18 mouse cellular contexts compared by ENCODE assay signal in genomic region chr10:86761722-86762383, GRCm38 (mm10). TPM values are rescaled to one million over a fixed set of nuclear protein-coding genes. Genes with fewer than 3 reads are reported as not detected.
DNase-seq lines count a peak whose midpoint lies in the region; ATAC-seq lines count a peak whose summit lies in the region.
"Had no signal": no experiment of that assay in that cellular context is flagged by ENCODE, and none has a peak within 500 bp of the region (broad histone marks: within the 10 kb centered on the region; RNA-seq: fewer than 3 reads in every experiment).

No protein-coding gene starts in this region.

- no peak overlapping the region for H3K27ac ChIP-seq in midbrain, embryonic 10.5 days (replicated peaks)
- no peak overlapping the region for H3K27ac ChIP-seq in midbrain, embryonic 11.5 days (ENCODE audit: low read depth, low read length)
- 0 out of 2 replicates have a peak overlapping the region, but pooled peaks have one; percentile 9 for H3K27ac ChIP-seq in forebrain, embryonic 15.5 days (replicated peaks)
- H3K27ac ChIP-seq in midbrain, embryonic 12.5 days (replicated peaks): no peak overlapping the region; the same call in 1 of the 2 replicates
- H3K27ac ChIP-seq: embryonic facial prominence, embryonic 12.5 days; liver, embryonic 13.5 days had no signal

- DNase-seq in midbrain, embryonic 10.5 days (ENCODE audit: low spot score): peak; percentile 11
- DNase-seq in midbrain, embryonic 11.5 days (ENCODE audit: low spot score, missing footprints): no peak
- DNase-seq in ovary, adult 18-20 months (ENCODE audit: low spot score): no peak
- no peak for DNase-seq in kidney, adult 18-20 months
- DNase-seq: cerebellum, postnatal 25 days; gastrocnemius, postnatal 10 days; heart, postnatal 14 days; kidney, adult 2 months; kidney, postnatal 36 days; liver, embryonic 13.5 days had no signal

- WGBS in midbrain, embryonic 10.5 days: 53% methylated on average over 7 of the region's 7 CpGs
- WGBS in midbrain, embryonic 11.5 days: 53% methylated on average over 7 of the region's 7 CpGs
- WGBS in forebrain, embryonic 15.5 days: 46% methylated on average over 7 of the region's 7 CpGs
- WGBS in midbrain, embryonic 12.5 days: 48% methylated on average over 7 of the region's 7 CpGs

- no peaks in the 10 kb centered on the region for H3K27me3 ChIP-seq in midbrain, embryonic 10.5 days (ENCODE audit: low read depth, poor library complexity, severe bottlenecking)
- H3K27me3 ChIP-seq in midbrain, embryonic 11.5 days (ENCODE audit: control insufficient read depth, insufficient read depth, low read length): no peaks in the 10 kb centered on the region
- no peaks in the 10 kb centered on the region for H3K27me3 ChIP-seq in forebrain, embryonic 15.5 days
- no peaks in the 10 kb centered on the region for H3K27me3 ChIP-seq in midbrain, embryonic 12.5 days
- H3K27me3 ChIP-seq: embryonic facial prominence, embryonic 12.5 days; liver, embryonic 13.5 days had no signal

- H3K9me3 ChIP-seq in midbrain, embryonic 10.5 days (replicated peaks): no peaks in the 10 kb centered on the region
- H3K9me3 ChIP-seq in midbrain, embryonic 11.5 days (ENCODE audit: control insufficient read depth, low read length): no peaks in the 10 kb centered on the region
- no peaks in the 10 kb centered on the region for H3K9me3 ChIP-seq in forebrain, embryonic 15.5 days
- no peaks in the 10 kb centered on the region for H3K9me3 ChIP-seq in midbrain, embryonic 12.5 days
- H3K9me3 ChIP-seq: embryonic facial prominence, embryonic 12.5 days; liver, embryonic 13.5 days had no signal

- 0 out of 2 replicates have a peak, but pooled peaks cover 3% of the 10 kb centered on the region for H3K4me1 ChIP-seq in midbrain, embryonic 10.5 days
- H3K4me1 ChIP-seq in midbrain, embryonic 11.5 days (ENCODE audit: control insufficient read depth, insufficient read depth, low read length): no peaks in the 10 kb centered on the region
- H3K4me1 ChIP-seq in forebrain, embryonic 15.5 days: no peaks in the 10 kb centered on the region
- H3K4me1 ChIP-seq in midbrain, embryonic 12.5 days: no peaks in the 10 kb centered on the region
- H3K4me1 ChIP-seq: embryonic facial prominence, embryonic 12.5 days; liver, embryonic 13.5 days had no signal

- H3K4me3 ChIP-seq in midbrain, embryonic 10.5 days: no peak overlapping the region
- H3K4me3 ChIP-seq in midbrain, embryonic 11.5 days (ENCODE audit: low read depth, low read length): no peak overlapping the region
- H3K4me3 ChIP-seq in forebrain, embryonic 15.5 days: no peak overlapping the region
- H3K4me3 ChIP-seq in midbrain, embryonic 12.5 days: no peak overlapping the region
- H3K4me3 ChIP-seq: embryonic facial prominence, embryonic 12.5 days; liver, embryonic 13.5 days; megakaryocyte, embryonic 14.5 days had no signal

- ATAC-seq in midbrain, embryonic 11.5 days (ENCODE audit: low FRiP score): no peak
- ATAC-seq in forebrain, embryonic 15.5 days (replicated peaks): peak; percentile 72
- ATAC-seq in midbrain, embryonic 12.5 days (ENCODE audit: low FRiP score, low read depth): peak; percentile 47; the same call in 1 of the 2 replicates
- no peak for ATAC-seq in erythroid progenitor cell, adult 5-6 weeks (replicated peaks; ENCODE audit: low FRiP score, poor library complexity, severe bottlenecking)
- ATAC-seq: CD4-positive, CD25-positive, alpha-beta regulatory T cell, adult 4 months; lung, postnatal 0 days had no signal

- no peak overlapping the region for H3K4me2 ChIP-seq in midbrain, embryonic 11.5 days
- no peak overlapping the region for H3K4me2 ChIP-seq in forebrain, embryonic 15.5 days (replicated peaks)
- no peak overlapping the region for H3K4me2 ChIP-seq in midbrain, embryonic 12.5 days (replicated peaks)
- H3K4me2 ChIP-seq: embryonic facial prominence, embryonic 12.5 days; liver, embryonic 13.5 days had no signal

- H3K9ac ChIP-seq in midbrain, embryonic 11.5 days (ENCODE audit: low read length): no peak overlapping the region
- no peak overlapping the region for H3K9ac ChIP-seq in forebrain, embryonic 15.5 days (replicated peaks)
- H3K9ac ChIP-seq in midbrain, embryonic 12.5 days (replicated peaks): no peak overlapping the region
- H3K9ac ChIP-seq: embryonic facial prominence, embryonic 12.5 days; liver, embryonic 13.5 days had no signal

- H3K36me3 ChIP-seq in midbrain, embryonic 10.5 days: no peaks in the 10 kb centered on the region
- no peaks in the 10 kb centered on the region for H3K36me3 ChIP-seq in midbrain, embryonic 11.5 days (ENCODE audit: control insufficient read depth, insufficient read depth, low read length)
- H3K36me3 ChIP-seq in forebrain, embryonic 15.5 days: no peaks in the 10 kb centered on the region
- no peaks in the 10 kb centered on the region for H3K36me3 ChIP-seq in midbrain, embryonic 12.5 days
- H3K36me3 ChIP-seq: embryonic facial prominence, embryonic 12.5 days; liver, embryonic 13.5 days had no signal

RNA-seq across cellular contexts. Expression of gene Gm49358, which starts 1.9 kb away (rescaled TPM):
- polyA plus RNA-seq in midbrain, embryonic 10.5 days (2016; fragmentation: Nextera tagmentation; extraction: Ambion mirVana): not detected in 2 replicates
- polyA plus RNA-seq in midbrain, embryonic 11.5 days (2014; fragmentation: Nextera tagmentation; extraction: Ambion mirVana): 0.37 TPM in 1 of 2 replicates, not detected in the other
- not detected in 2 replicates for polyA plus RNA-seq in forebrain, embryonic 15.5 days (2015; fragmentation: Nextera tagmentation; extraction: Ambion mirVana)
- not detected in 2 replicates for polyA plus RNA-seq in midbrain, embryonic 12.5 days (2016; fragmentation: Nextera tagmentation; extraction: Ambion mirVana)
- total RNA-seq in erythroid progenitor cell, adult 5-6 weeks (2015; ENCODE audit: low replicate concordance): 2.9 TPM in 1 of 2 replicates, not detected in the other
- total RNA-seq in erythroid progenitor cell, adult 5-6 weeks (2017; ENCODE audit: low replicate concordance): 1.7 TPM in 1 of 2 replicates, not detected in the other
- polyA plus RNA-seq: CD4-positive, CD25-positive, alpha-beta regulatory T cell, adult 4 months; embryonic facial prominence, embryonic 12.5 days; kidney, adult 2 months; liver, embryonic 13.5 days; lung, postnatal 0 days; small intestine, adult 2 months had no signal

RNA-seq across cellular contexts. Expression of gene Nt5dc3, which starts 17.0 kb away (rescaled TPM):
- polyA plus RNA-seq in midbrain, embryonic 10.5 days (2016; fragmentation: Nextera tagmentation; extraction: Ambion mirVana): 0.67 and 0.72 TPM in 2 replicates
- polyA plus RNA-seq in midbrain, embryonic 11.5 days (2014; fragmentation: Nextera tagmentation; extraction: Ambion mirVana): 1.1 and 1.7 TPM in 2 replicates
- polyA plus RNA-seq in forebrain, embryonic 15.5 days (2015; fragmentation: Nextera tagmentation; extraction: Ambion mirVana): 6.6 and 6.7 TPM in 2 replicates
- 2.1 and 2.5 TPM in 2 replicates for polyA plus RNA-seq in midbrain, embryonic 12.5 days (2016; fragmentation: Nextera tagmentation; extraction: Ambion mirVana)
- 1.4 and 4.6 TPM in 2 replicates for total RNA-seq in erythroid progenitor cell, adult 5-6 weeks (2015; ENCODE audit: low replicate concordance)
- total RNA-seq in erythroid progenitor cell, adult 5-6 weeks (2017; ENCODE audit: low replicate concordance): 0.39 and 1.1 TPM in 2 replicates

RNA-seq across cellular contexts. Expression of gene Ttc41, which starts 56.2 kb away (rescaled TPM):
- polyA plus RNA-seq in midbrain, embryonic 10.5 days (2016; fragmentation: Nextera tagmentation; extraction: Ambion mirVana): 3.3 and 4.0 TPM in 2 replicates
- polyA plus RNA-seq in midbrain, embryonic 11.5 days (2014; fragmentation: Nextera tagmentation; extraction: Ambion mirVana): 1.9 and 2.5 TPM in 2 replicates
- 1.3 and 1.5 TPM in 2 replicates for polyA plus RNA-seq in forebrain, embryonic 15.5 days (2015; fragmentation: Nextera tagmentation; extraction: Ambion mirVana)
- 3.0 and 3.5 TPM in 2 replicates for polyA plus RNA-seq in midbrain, embryonic 12.5 days (2016; fragmentation: Nextera tagmentation; extraction: Ambion mirVana)
- 2.1 and 4.0 TPM in 2 replicates for total RNA-seq in erythroid progenitor cell, adult 5-6 weeks (2015; ENCODE audit: low replicate concordance)
- 1.0 and 2.3 TPM in 2 replicates for total RNA-seq in erythroid progenitor cell, adult 5-6 weeks (2017; ENCODE audit: low replicate concordance)

RNA-seq across cellular contexts. Expression of gene Hsp90b1, which starts 56.5 kb away (rescaled TPM):
- 515 and 591 TPM in 2 replicates for polyA plus RNA-seq in midbrain, embryonic 10.5 days (2016; fragmentation: Nextera tagmentation; extraction: Ambion mirVana)
- polyA plus RNA-seq in midbrain, embryonic 11.5 days (2014; fragmentation: Nextera tagmentation; extraction: Ambion mirVana): 477 and 506 TPM in 2 replicates
- 276 and 292 TPM in 2 replicates for polyA plus RNA-seq in forebrain, embryonic 15.5 days (2015; fragmentation: Nextera tagmentation; extraction: Ambion mirVana)
- polyA plus RNA-seq in midbrain, embryonic 12.5 days (2016; fragmentation: Nextera tagmentation; extraction: Ambion mirVana): 452 and 458 TPM in 2 replicates
- total RNA-seq in erythroid progenitor cell, adult 5-6 weeks (2015; ENCODE audit: low replicate concordance): 243 and 279 TPM in 2 replicates
- 366 and 415 TPM in 2 replicates for total RNA-seq in erythroid progenitor cell, adult 5-6 weeks (2017; ENCODE audit: low replicate concordance)

Comparison
In these comparisons a context has a peak if more than half of its experiments do, and no peak if none do; other contexts are left out.
1. ATAC-seq: peak in forebrain, embryonic 15.5 days (single experiment) and midbrain, embryonic 12.5 days (single experiment); none in midbrain, embryonic 11.5 days (single experiment) and erythroid progenitor cell, adult 5-6 weeks (single experiment).